Mouse (Mus musculus) stomach, embryonic 16.5 days (tissue): ENCODE data around the gene Tspyl4. TPM values are rescaled to one million over a fixed set of nuclear protein-coding genes. Genes with fewer than 3 reads are reported as not detected.

Experiments
- ATAC-seq: fragments of 200-750 bp; cut with Nextera tagmentation; 2 replicates; pipeline ENCODE4 v1.8.0; 2017; ENCODE audit warnings: moderate number of reproducible peaks, moderate TSS enrichment; ENCODE audit not compliant: insufficient read depth, low FRiP score
- H3K27ac ChIP-seq: fragments of 300-500 bp; sonication (generic); 2 replicates; pipeline ENCODE4 v1.5.1; 2014; ENCODE audit warnings: low read length
- H3K27me3 ChIP-seq: fragments of 300-500 bp; sonication (generic); 2 replicates; pipeline ENCODE4 v1.6.1; 2014; ENCODE audit warnings: low read length, control low read depth, mixed read lengths; ENCODE audit not compliant: control insufficient read depth, insufficient read depth
- H3K36me3 ChIP-seq: fragments of 300-500 bp; sonication (generic); 2 replicates; pipeline ENCODE4 v1.6.1; 2014; ENCODE audit warnings: low read length; ENCODE audit not compliant: control insufficient read depth, insufficient read depth
- H3K4me1 ChIP-seq: fragments of 300-500 bp; sonication (generic); 2 replicates; pipeline ENCODE4 v1.6.1; 2014; ENCODE audit warnings: low read length, control low read depth, mixed read lengths; ENCODE audit not compliant: control insufficient read depth, insufficient read depth
- H3K4me2 ChIP-seq: fragments of 300-500 bp; sonication (generic); 2 replicates; pipeline ENCODE4 v1.6.1; 2014; ENCODE audit warnings: low read depth, low read length, mixed read lengths
- H3K4me3 ChIP-seq: fragments of 300-500 bp; sonication (generic); replicated peaks from 2 replicates; pipeline ENCODE4 v1.5.1; 2014; ENCODE audit warnings: mild to moderate bottlenecking, low read length
- H3K9ac ChIP-seq: fragments of 300-500 bp; sonication (generic); 2 replicates; pipeline ENCODE4 v1.6.1; 2014; ENCODE audit warnings: low read length
- H3K9me3 ChIP-seq: fragments of 300-500 bp; sonication (generic); replicated peaks from 2 replicates; pipeline ENCODE4 v1.6.1; 2016; ENCODE audit warnings: low read length, control low read depth; ENCODE audit not compliant: control insufficient read depth
- WGBS: fragments of 180-500 bp; shearing (Covaris S2); extraction: QIAGEN DNeasy Blood & Tissue Kit; methylation state at CpG from one replicate; pipeline ENCODE4 v1.1.7; 2014; 5-methylcytosine and 5-hydroxymethylcytosine counted together
- polyA plus RNA-seq: library from polyadenylated mRNA; unstranded; fragments of >200 nt; fragmentation: Nextera tagmentation; extraction: Ambion mirVana; gene quantifications from 2 replicates; pipeline ENCODE4 v1.2.1, GENCODE M21; 2015

Tspyl4 gene
- polyA plus RNA-seq, 1 experiment from 2014 or later, result 15.8 TPM

GRCm38 (mm10) chr10:34312536-34312935 lies 15.3 kb downstream of the Tspyl4 start:
- H3K9me3 ChIP-seq, result no peaks in the 10 kb centered on the region
- H3K9ac ChIP-seq, result no peak overlapping the region
- H3K4me3 ChIP-seq, result no peak overlapping the region
- H3K27ac ChIP-seq, result no peak overlapping the region
- H3K4me2 ChIP-seq, result no peak overlapping the region
- no peaks in the 10 kb centered on the region; the same call in 1 of the 2 replicates for H3K4me1 ChIP-seq
- H3K36me3 ChIP-seq, result no peaks in the 10 kb centered on the region
- ATAC-seq, result no peak
- H3K27me3 ChIP-seq, result no peaks in the 10 kb centered on the region
- WGBS, result 75% methylated on average over 3 of the region's 3 CpGs

GRCm38 (mm10) chr10:34316571-34317216 lies 19.5 kb downstream of the Tspyl4 start:
- no peaks in the 10 kb centered on the region for H3K36me3 ChIP-seq
- no peak overlapping the region for H3K4me3 ChIP-seq
- H3K27me3 ChIP-seq, result no peaks in the 10 kb centered on the region
- 0 out of 2 replicates have a peak overlapping the region, but pooled peaks have one; percentile 10 for H3K4me2 ChIP-seq
- WGBS, result 3% methylated on average over 3 of the region's 3 CpGs
- H3K27ac ChIP-seq, result no peak overlapping the region
- H3K9ac ChIP-seq, result no peak overlapping the region
- peak; percentile 56; the same call in 1 of the 2 replicates for ATAC-seq
- no peaks in the 10 kb centered on the region; the same call in 1 of the 2 replicates for H3K4me1 ChIP-seq
- no peaks in the 10 kb centered on the region for H3K9me3 ChIP-seq

GRCm38 (mm10) chr10:34317217-34317606 lies 20.0 kb downstream of the Tspyl4 start:
- Histone ChIP-seq H3K36me3 (no peaks in the 10 kb centered on the region), H3K4me1 (no peaks in the 10 kb centered on the region; the same call in 1 of the 2 replicates), H3K9me3 (no peaks in the 10 kb centered on the region), H3K27ac (no peak overlapping the region), H3K4me2 (no peak overlapping the region), H3K4me3 (no peak overlapping the region), H3K9ac (no peak overlapping the region), H3K27me3 (no peaks in the 10 kb centered on the region)
- ATAC-seq, result no peak
- 36% methylated on average over 2 of the region's 2 CpGs for WGBS

- H3K4me2 ChIP-seq, result no peak overlapping the region
- H3K27me3 ChIP-seq, result no peaks in the 10 kb centered on the region
- 75% methylated on average over 2 of the region's 2 CpGs for WGBS
- H3K9ac ChIP-seq, result no peak overlapping the region
- no peaks in the 10 kb centered on the region for H3K9me3 ChIP-seq
- H3K4me3 ChIP-seq, result no peak overlapping the region
- H3K36me3 ChIP-seq, result no peaks in the 10 kb centered on the region
- ATAC-seq, result no peak
- H3K4me1 ChIP-seq, result no peaks in the 10 kb centered on the region; the same call in 1 of the 2 replicates
- H3K27ac ChIP-seq, result no peak overlapping the region
These were observed 23.6 kb downstream of the Tspyl4 start for GRCm38 (mm10) chr10:34320809-34321208.

- Histone ChIP-seq H3K9ac (no peak overlapping the region), H3K9me3 (no peaks in the 10 kb centered on the region), H3K27ac (no peak overlapping the region), H3K27me3 (no peaks in the 10 kb centered on the region), H3K4me2 (no peak overlapping the region), H3K4me3 (no peak overlapping the region), H3K4me1 (no peaks in the 10 kb centered on the region), H3K36me3 (no peaks in the 10 kb centered on the region)
- ATAC-seq, result no peak
- WGBS, result 21% methylated on average over 4 of the region's 4 CpGs
These were observed 29.5 kb downstream of the Tspyl4 start for GRCm38 (mm10) chr10:34326701-34327100.

GRCm38 (mm10) chr10:34327144-34327543 lies 29.9 kb downstream of the Tspyl4 start:
- WGBS, result 52% methylated on average over 5 of the region's 5 CpGs
- no peaks in the 10 kb centered on the region for H3K4me1 ChIP-seq
- no peak overlapping the region for H3K27ac ChIP-seq
- no peak overlapping the region for H3K4me3 ChIP-seq
- no peak overlapping the region for H3K9ac ChIP-seq
- H3K36me3 ChIP-seq, result no peaks in the 10 kb centered on the region
- no peaks in the 10 kb centered on the region for H3K27me3 ChIP-seq
- H3K9me3 ChIP-seq, result no peaks in the 10 kb centered on the region
- H3K4me2 ChIP-seq, result no peak overlapping the region
- ATAC-seq, result no peak

GRCm38 (mm10) chr10:34328310-34328709 lies 31.1 kb downstream of the Tspyl4 start:
- H3K36me3 ChIP-seq, result no peaks in the 10 kb centered on the region
- no peaks in the 10 kb centered on the region for H3K9me3 ChIP-seq
- H3K4me2 ChIP-seq, result 0 out of 2 replicates have a peak overlapping the region, but pooled peaks have one; percentile 24
- H3K27ac ChIP-seq, result no peak overlapping the region
- H3K27me3 ChIP-seq, result no peaks in the 10 kb centered on the region
- peak; percentile 40; the same call in 1 of the 2 replicates for ATAC-seq
- 0 out of 2 replicates have a peak overlapping the region, but pooled peaks have one; percentile 50 for H3K9ac ChIP-seq
- H3K4me1 ChIP-seq, result no peaks in the 10 kb centered on the region
- no peak overlapping the region for H3K4me3 ChIP-seq
- 4% methylated on average over 2 of the region's 2 CpGs for WGBS

GRCm38 (mm10) chr10:34341014-34341413 lies 43.8 kb downstream of the Tspyl4 start:
- Histone ChIP-seq H3K4me2 (no peak overlapping the region), H3K27me3 (no peaks in the 10 kb centered on the region), H3K4me1 (no peaks in the 10 kb centered on the region), H3K36me3 (no peaks in the 10 kb centered on the region), H3K4me3 (no peak overlapping the region), H3K9me3 (no peaks in the 10 kb centered on the region), H3K9ac (no peak overlapping the region), H3K27ac (no peak overlapping the region)
- 39% methylated on average over 6 of the region's 6 CpGs for WGBS
- ATAC-seq, result no peak

- H3K27ac ChIP-seq, result no peak overlapping the region
- H3K9me3 ChIP-seq, result no peaks in the 10 kb centered on the region
- no peak overlapping the region for H3K9ac ChIP-seq
- no peak overlapping the region for H3K4me2 ChIP-seq
- H3K36me3 ChIP-seq, result no peaks in the 10 kb centered on the region
- no peaks in the 10 kb centered on the region for H3K4me1 ChIP-seq
- no peak for ATAC-seq
- no peak overlapping the region for H3K4me3 ChIP-seq
- 70% methylated on average over 1 of the region's 1 CpGs for WGBS
- H3K27me3 ChIP-seq, result no peaks in the 10 kb centered on the region
These were observed 44.6 kb downstream of the Tspyl4 start for GRCm38 (mm10) chr10:34341886-34342285.
